Mouse (Mus musculus) 3134 (cell line): ENCODE measurements around the gene Gp1ba.

ENCODE experiments used
- DNase-seq: peaks from one replicate; pipeline ENCODE4 v3.0.0-alpha.2; 2011; ENCODE audit warnings: low spot score; ENCODE audit not compliant: insufficient read length; ENCODE audit errors: extremely low read depth

Gene Gp1ba

GRCm38 (mm10) chr11:70668771-70669505 is 30.0 kb downstream of the Gp1ba start, which contains the start of gene Spag7:
Gene Spag7 (minus strand): TSS chr11:70669416.
- peak; percentile 97 for DNase-seq

GRCm38 (mm10) chr11:70669582-70670345 is 30.8 kb downstream of the Gp1ba start:
- peak; percentile 65 for DNase-seq

DNA sequence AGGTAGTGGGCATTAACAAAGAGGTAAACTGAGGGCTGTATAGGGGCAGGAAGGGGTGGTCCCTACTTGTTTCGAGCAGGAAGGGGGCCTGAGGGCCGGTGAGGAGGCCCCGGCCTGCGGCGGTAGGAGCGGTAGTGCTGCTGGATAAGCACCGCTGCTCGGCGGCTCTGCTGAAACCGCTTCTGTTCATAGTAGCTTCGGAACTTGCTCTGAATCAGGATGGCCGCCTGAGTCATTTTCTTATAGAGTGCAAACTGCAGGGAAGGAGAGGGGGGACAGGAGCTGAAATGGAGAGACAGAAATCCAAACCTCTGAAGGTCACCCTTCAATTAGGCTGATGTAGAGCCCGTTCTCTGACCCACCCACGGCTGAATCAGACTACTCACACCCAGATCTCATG is 31.6 kb downstream of the Gp1ba start:
- DNase-seq = no peak

- no peak for DNase-seq
Observed at GRCm38 (mm10) chr11:70671333-70672047, 32.6 kb downstream of the Gp1ba start.

GRCm38 (mm10) chr11:70674014-70674413 is 35.1 kb downstream of the Gp1ba start:
- DNase-seq = no peak

GRCm38 (mm10) chr11:70674501-70674900 is 35.6 kb downstream of the Gp1ba start:
- DNase-seq = no peak

DNA sequence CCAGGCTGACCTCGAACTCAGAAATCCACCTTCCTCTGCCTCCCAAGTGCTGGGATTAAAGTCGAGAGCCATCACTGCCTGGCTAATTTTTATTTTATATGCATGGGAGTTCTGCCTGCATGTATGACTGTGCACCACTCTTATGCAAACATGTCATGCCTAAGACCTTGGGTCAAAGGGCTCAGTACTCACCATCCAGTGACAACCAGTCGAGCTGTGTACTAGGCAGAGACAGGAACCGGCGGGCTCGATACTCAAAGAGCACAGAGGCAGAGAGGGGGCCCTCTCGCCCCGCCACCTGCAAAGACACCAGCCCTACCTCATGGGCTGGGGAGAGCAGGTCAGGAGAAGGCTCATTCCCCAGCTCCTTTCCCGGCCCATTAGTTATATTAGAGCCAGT is 39.2 kb downstream of the Gp1ba start:
- no peak for DNase-seq

- DNase-seq = no peak
Observed at GRCm38 (mm10) chr11:70678576-70678975, 39.7 kb downstream of the Gp1ba start.

GRCm38 (mm10) chr11:70679361-70679760 is 40.4 kb downstream of the Gp1ba start:
- no peak for DNase-seq

GRCm38 (mm10) chr11:70679894-70680293 is 41.0 kb downstream of the Gp1ba start:
- DNase-seq = no peak

- no peak for DNase-seq
Observed at GRCm38 (mm10) chr11:70681170-70681569, 42.2 kb downstream of the Gp1ba start.

DNA sequence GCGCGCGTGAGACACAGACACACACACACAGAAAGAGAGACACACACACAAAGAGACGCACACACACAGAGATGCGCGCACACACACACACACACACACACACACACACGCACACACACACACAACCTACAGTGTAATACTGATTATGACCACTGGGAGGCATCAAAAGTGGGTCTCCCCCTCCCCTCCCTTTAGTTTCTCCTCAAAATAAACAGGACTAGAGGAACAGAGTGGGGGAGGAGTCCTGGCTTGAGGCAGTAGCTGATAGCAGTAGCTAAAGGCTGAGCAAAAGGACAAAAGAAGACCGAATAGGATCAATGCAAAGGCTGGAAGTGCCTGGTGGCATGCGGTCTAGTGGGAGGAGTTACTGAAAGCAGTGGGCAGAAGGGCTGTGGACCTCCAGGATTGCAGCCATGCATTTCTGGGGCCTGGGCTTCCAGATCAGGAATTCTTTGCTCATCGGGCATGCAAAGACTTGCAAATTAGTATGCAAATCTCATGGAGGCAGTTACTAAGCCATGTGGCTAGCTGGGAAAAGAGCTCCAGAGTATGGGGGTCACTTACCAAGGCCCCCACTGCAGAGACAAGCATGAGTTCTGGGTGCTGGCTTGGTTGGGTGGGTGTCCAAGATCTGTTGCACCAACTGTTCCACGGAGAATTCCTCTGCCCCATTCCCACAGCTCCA is 43.1 kb downstream of the Gp1ba start:
- no peak for DNase-seq

- no peak for DNase-seq
Observed at GRCm38 (mm10) chr11:70683640-70684039, 44.7 kb downstream of the Gp1ba start.

DNA sequence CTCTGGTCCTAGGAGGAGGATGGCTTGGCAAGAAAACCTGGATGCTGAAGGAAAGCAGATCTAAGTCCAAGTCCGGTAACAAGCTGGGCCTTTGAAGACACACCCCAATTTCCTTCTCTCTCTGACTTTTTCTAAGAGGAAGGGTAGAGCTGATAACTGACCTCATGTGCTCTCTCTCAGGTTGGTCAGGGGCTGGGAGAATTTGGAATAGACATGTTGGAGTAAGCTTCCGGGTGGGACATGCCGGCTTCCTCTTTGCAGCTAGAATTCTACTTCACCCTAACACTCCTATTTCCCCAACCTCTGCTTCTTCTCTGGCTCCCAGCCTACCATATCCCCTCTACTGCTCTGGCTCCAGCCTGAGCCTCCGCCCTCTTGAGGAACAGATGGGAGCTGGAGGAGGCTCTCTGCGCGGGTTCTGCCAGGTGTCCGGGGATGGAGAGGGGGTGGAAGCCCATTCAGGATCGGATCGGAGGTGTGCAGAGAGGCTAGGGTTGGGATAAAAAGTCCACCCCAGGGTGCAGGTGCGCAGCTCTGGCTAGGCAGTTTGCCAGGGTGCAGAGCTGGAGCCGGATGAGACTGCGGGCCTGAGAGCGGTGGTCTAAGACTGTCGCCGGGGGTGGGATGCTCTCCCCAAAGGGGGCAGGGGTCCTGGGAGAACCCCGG is 48.1 kb downstream of the Gp1ba start:
- DNase-seq = no peak

DNA sequence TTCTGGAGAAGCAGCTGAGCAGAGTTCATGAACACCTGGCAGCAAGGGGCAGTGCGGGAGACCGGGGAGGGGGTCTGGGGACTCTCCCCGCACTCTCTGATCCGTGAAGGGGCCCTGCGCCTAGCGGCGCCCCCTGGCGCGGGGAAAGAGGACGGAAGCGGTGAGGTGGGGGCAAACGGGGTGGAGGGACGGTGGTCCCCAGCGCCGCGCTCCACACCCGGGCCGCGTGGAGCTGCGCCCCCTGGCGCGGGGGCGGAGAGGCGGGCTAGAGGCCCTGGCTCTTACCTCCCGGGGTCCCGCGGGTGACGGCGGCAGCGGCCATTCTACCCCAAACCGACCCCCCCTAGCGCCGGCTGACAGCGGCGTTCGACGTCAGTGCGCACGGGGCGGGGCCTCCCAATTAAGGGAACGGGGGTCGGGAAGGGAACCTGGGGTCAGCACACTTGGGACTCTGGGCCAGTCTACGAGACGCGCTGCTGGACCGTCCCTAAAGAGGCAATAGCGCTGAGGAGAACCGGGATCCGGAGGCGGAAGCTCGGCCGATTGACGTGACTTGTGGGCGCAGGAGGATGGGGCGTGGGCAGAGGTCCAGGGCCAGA is 48.8 kb downstream of the Gp1ba start, which contains the start of gene Camta2:
Gene Camta2 (minus strand): TSS at position 505 of the 599 bp plus-strand sequence.
- peak; percentile 91 for DNase-seq

DNA sequence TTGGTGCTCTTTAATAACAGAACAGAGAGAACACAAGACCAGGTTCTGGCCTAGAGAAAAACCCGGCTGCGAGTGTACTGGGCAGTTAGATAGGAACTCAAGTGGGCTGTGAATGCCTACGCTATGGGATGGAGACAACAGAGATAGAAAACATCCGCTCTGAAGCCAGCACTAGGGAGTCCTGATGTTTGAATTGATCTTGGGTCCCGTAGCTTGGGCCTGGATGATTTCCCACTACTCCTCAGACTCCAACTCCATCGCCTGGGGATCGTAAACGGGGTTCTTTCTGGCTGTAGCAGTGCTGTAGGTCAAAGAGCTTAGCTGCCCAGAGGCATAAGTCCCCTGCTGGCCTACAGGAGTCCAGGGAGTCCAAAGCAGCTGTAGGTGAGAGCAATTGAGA is 49.5 kb downstream of the Gp1ba start:
- no peak for DNase-seq

- DNase-seq = no peak
Observed at GRCm38 (mm10) chr11:70689578-70689977, 50.7 kb downstream of the Gp1ba start.
